Mouse (Mus musculus) heart, embryonic 15.5 days (tissue): ENCODE measurements at regions not wholly inside any gene's neighbourhood (a gene's known extent, or its start where the extent isn't known, plus 50 kb on each side); places are given as distances from the start of the nearest gene placed in this dataset.

Experiments
- ATAC-seq: fragments of 200-750 bp; cut with Nextera tagmentation; replicated peaks from 2 replicates; pipeline ENCODE4 v1.8.0; 2017; ENCODE audit warnings: low read depth, moderate TSS enrichment; ENCODE audit not compliant: insufficient number of reproducible peaks, insufficient read depth, low FRiP score
- H3K27ac ChIP-seq: fragments of 300-500 bp; sonication (generic); 2 replicates; pipeline ENCODE4 v1.5.1; 2015; ENCODE audit warnings: mild to moderate bottlenecking, inconsistent platforms
- H3K27me3 ChIP-seq: fragments of 300-500 bp; sonication (generic); 2 replicates; pipeline ENCODE4 v1.6.1; 2015; ENCODE audit warnings: inconsistent platforms
- H3K36me3 ChIP-seq: fragments of 300-500 bp; sonication (generic); 2 replicates; pipeline ENCODE4 v1.6.1; 2015; ENCODE audit warnings: mild to moderate bottlenecking, inconsistent platforms
- H3K4me1 ChIP-seq: fragments of 300-500 bp; sonication (generic); replicated peaks from 2 replicates; pipeline ENCODE4 v1.6.1; 2015; ENCODE audit warnings: inconsistent platforms
- H3K4me2 ChIP-seq: fragments of 300-500 bp; sonication (generic); 2 replicates; pipeline ENCODE4 v1.6.1; 2015; ENCODE audit warnings: inconsistent platforms, mild to moderate bottlenecking, moderate library complexity
- H3K4me3 ChIP-seq: fragments of 300-500 bp; sonication (generic); 2 replicates; pipeline ENCODE4 v1.5.1; 2015; ENCODE audit warnings: mild to moderate bottlenecking, inconsistent platforms
- H3K9ac ChIP-seq: fragments of 300-500 bp; sonication (generic); 2 replicates; pipeline ENCODE4 v1.6.1; 2015; ENCODE audit warnings: mild to moderate bottlenecking, inconsistent platforms
- H3K9me3 ChIP-seq: fragments of 300-500 bp; sonication (generic); replicated peaks from 2 replicates; pipeline ENCODE4 v1.6.1; 2016; ENCODE audit warnings: inconsistent platforms
- WGBS: fragments of 180-500 bp; shearing (Covaris S2); methylation state at CpG from one replicate; pipeline ENCODE4 v1.1.7; 2015; ENCODE audit warnings: mixed read lengths; 5-methylcytosine and 5-hydroxymethylcytosine counted together

DNA sequence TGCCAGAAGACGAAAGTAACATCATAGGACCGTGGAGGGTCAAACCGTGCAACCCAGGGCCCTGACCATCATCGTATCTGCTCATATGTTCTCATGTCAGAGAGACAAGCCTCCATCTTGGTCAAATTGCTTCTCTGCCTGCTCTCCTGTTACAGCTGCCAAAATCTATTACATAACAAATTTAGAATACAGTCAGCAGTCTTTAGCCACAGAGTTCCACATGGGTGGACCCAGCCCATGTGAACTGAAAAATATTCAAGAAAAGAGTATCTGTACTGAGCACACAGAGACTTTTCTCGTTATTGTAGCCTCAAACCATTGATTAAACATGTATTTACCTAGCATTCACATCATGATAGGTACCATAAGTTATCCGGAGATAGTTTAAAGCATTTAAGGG is 155.2 kb upstream of the Haao start:
- Histone ChIP-seq H3K36me3 (no peaks in the 10 kb centered on the region), H3K27ac (peak overlapping the region; percentile 33; the same call in 1 of the 2 replicates), H3K4me1 (no peaks in the 10 kb centered on the region), H3K9me3 (no peaks in the 10 kb centered on the region), H3K4me2 (no peak overlapping the region), H3K27me3 (no peaks in the 10 kb centered on the region), H3K9ac (no peak overlapping the region), H3K4me3 (no peak overlapping the region)
- no peak for ATAC-seq
- 84% methylated on average over 6 of the region's 6 CpGs for WGBS

DNA sequence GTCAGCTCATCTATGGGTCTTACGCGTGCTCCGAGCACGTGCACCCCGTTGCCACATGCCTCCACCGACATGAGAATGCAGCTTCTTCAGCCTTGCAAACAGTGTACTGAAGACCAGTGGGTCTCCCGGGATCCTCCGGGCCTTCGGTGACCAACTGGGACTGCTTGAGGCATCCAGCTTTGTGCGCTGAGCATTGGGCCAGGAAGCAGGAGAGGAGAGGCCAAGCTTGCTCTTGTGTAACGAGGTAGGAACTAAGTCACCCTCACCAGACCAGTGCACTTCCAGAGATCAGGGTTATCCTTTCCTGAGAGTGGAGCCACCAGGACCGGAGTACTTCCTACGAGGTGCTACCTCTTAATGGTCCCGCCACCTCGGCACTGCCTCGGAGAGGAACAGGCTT is 154.6 kb upstream of the Haao start:
- no peak for ATAC-seq
- Histone ChIP-seq H3K27me3 (no peaks in the 10 kb centered on the region), H3K9ac (no peak overlapping the region), H3K9me3 (no peaks in the 10 kb centered on the region), H3K4me3 (no peak overlapping the region), H3K36me3 (no peaks in the 10 kb centered on the region), H3K4me1 (no peaks in the 10 kb centered on the region), H3K4me2 (no peak overlapping the region), H3K27ac (no peak overlapping the region)
- WGBS, result 92% methylated on average over 16 of the region's 16 CpGs

DNA sequence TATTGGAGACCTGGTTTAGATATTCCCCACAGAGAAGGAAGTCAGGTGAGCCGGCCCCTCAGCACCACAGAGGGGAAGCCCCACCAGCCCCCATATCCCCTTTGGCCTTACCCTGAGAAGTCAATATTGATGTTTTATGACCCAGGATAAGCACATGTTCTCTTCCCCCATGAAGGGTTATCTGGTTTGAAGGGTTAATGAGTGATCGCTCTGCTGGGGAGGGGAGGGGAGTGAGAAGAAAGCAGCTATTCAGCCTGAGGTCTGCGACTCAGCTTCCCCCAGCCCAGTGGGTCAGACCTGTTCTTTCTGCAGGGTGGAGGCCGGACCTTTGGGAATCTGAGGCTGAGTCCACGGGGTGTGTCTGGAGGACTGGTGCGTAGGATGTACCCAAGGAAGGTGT is 152.4 kb upstream of the Haao start:
- ATAC-seq, result no peak
- Histone ChIP-seq H3K9me3 (no peaks in the 10 kb centered on the region), H3K4me1 (no peaks in the 10 kb centered on the region), H3K4me3 (no peak overlapping the region), H3K36me3 (no peaks in the 10 kb centered on the region), H3K4me2 (no peak overlapping the region), H3K9ac (no peak overlapping the region), H3K27ac (no peak overlapping the region), H3K27me3 (no peaks in the 10 kb centered on the region)
- WGBS, result 63% methylated on average over 6 of the region's 6 CpGs

DNA sequence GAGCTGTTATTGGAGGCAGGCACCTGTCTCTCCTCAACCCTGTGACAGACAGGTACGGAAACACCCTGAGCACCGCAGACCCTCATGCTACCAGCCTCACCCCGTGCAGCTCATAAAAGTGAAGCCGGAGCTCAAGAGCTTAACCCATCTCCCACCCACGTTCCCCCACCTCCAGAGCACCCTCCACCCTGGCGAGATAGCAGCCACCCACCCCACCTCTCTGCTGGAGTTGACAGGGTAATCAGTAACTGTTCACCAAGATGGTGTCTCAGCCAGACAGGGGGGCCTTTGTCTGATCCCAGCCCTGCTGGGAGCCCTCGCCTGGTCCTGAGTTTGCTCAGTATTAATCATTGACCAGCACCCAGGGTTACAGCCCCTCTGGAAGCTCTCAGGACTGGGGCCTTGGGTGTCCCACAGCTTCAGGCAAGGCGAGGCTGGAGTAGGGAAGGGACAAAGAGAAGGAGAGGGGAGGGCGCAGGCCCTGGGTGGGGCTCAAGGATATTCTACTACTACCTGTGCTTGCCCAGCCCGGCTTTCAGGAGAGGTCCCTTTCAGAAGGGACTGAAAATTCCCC is 151.3 kb upstream of the Haao start:
- Histone ChIP-seq H3K9me3 (no peaks in the 10 kb centered on the region), H3K4me2 (no peak overlapping the region), H3K27me3 (no peaks in the 10 kb centered on the region), H3K36me3 (no peaks in the 10 kb centered on the region), H3K27ac (no peak overlapping the region), H3K4me3 (no peak overlapping the region), H3K9ac (no peak overlapping the region), H3K4me1 (no peaks in the 10 kb centered on the region)
- WGBS, result 72% methylated on average over 10 of the region's 10 CpGs
- no peak for ATAC-seq

DNA sequence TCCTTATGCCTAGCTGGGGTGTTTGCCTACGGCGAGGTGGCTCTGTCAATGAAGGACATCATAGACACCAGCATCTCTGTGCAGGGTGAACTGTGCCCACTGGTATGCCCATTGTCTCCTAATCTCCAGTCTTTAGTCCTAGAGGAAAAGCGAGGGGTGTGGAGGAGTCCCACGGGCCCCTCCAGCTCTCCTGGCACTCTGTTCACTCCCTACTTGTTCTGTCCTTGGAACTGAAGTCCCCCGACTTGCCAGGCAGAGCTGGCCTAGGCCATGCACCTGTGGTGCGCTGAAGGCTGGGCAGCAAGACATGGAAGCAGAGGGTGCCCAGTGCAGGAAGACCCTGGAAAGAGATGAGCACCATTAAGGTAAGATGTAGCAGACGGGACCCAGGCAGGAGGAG is 150.6 kb upstream of the Haao start:
- H3K9me3 ChIP-seq, result no peaks in the 10 kb centered on the region
- H3K27ac ChIP-seq, result no peak overlapping the region
- no peaks in the 10 kb centered on the region for H3K27me3 ChIP-seq
- H3K9ac ChIP-seq, result no peak overlapping the region
- no peak overlapping the region for H3K4me2 ChIP-seq
- H3K4me1 ChIP-seq, result no peaks in the 10 kb centered on the region
- WGBS, result 87% methylated on average over 7 of the region's 7 CpGs
- no peak overlapping the region for H3K4me3 ChIP-seq
- H3K36me3 ChIP-seq, result no peaks in the 10 kb centered on the region
- ATAC-seq, result no peak

DNA sequence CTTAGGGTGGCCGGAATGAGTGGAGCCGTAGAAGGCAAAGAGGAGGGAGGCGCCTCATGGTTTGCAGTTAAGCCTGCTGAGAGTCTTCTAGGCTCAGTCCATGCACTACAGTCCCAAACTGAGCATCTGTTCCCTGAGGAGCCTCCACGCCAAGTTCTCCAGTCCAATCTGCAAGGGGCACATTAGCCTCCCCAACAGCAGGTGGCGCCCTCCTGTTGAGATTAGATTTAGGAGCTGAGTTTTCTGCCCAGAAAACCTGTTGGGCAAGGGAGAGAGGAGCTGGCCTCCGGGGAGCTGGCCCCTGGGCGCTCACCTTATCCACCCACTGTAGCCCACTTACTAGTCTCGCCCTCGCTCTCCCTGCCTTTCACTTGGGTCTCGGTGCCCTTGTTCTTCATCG is 150.0 kb upstream of the Haao start:
- Histone ChIP-seq H3K27ac (no peak overlapping the region), H3K4me3 (no peak overlapping the region), H3K9ac (no peak overlapping the region), H3K9me3 (no peaks in the 10 kb centered on the region), H3K4me2 (no peak overlapping the region), H3K36me3 (no peaks in the 10 kb centered on the region), H3K27me3 (no peaks in the 10 kb centered on the region), H3K4me1 (0 out of 2 replicates have a peak, but pooled peaks cover 2% of the 10 kb centered on the region)
- WGBS, result 81% methylated on average over 11 of the region's 11 CpGs
- no peak for ATAC-seq

DNA sequence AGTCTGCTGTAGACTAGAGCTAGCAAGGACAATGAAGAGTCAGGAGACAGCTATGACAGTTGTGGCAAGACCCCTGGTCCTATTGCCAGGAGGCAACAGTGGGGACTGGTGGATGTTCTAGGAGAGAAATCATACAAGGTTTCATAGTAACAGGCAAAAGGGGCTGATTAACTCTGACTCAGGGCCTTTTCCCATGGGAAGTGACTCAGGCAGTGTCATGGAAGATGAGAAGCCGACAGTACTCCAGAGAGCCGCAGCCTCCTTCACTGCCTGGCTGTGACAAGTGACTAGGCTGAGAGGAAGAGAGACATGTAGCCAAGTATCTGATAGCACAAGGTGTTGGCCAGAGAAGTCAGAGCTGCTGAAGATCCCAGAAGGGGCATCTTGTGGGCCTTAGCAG is 145.3 kb upstream of the Haao start:
- Histone ChIP-seq H3K4me1 (peaks cover 32% of the 10 kb centered on the region), H3K27me3 (no peaks in the 10 kb centered on the region), H3K36me3 (no peaks in the 10 kb centered on the region), H3K9ac (no peak overlapping the region), H3K9me3 (no peaks in the 10 kb centered on the region), H3K27ac (no peak overlapping the region; the same call in 1 of the 2 replicates), H3K4me2 (no peak overlapping the region), H3K4me3 (no peak overlapping the region)
- WGBS, result 50% methylated on average over 2 of the region's 2 CpGs
- ATAC-seq, result no peak

DNA sequence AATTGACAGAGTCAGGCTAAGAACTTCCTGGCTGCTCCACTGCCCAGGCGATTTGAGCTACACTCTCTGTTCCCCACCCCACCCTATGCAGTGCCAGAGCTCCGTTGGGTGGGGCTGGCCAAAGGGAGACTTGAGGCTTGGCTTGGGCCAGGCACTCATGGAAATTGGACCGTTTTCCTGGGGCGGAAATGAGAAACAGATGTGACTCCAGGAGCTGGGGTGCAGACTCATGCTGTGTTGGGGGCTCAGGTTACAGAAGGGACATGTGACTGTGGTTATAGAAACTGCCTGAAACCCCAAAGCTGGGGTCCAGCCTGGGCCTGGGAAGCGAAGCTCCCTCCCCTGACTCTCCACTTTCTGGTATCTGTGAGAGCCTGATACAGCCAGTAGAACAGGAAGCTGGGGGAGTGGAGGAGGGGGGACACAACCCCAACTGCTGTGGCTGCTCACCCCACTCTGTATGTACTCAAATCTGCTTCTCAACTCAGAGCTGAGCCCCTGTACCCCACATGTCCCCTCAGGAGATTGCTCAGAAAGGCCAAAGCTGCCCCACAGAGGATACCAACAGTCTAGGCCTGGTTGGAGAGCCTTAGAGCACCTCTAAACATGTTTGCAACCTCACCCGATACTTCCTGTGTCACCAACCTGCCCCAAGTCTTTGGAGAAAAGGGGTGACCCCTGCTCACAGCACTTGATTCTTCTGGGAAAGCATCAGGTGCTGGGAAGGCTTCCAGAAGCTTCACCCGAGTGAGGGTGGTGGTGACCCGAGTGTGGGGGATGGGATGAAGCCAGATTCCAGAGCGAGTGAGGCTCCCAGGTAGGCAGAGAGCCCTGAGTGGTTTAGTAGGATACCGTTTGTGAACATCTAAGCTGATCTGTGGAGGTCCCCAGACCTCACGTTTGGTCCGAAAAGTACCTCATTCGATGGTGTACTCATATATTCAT is 142.9 kb upstream of the Haao start:
- no peaks in the 10 kb centered on the region for H3K9me3 ChIP-seq
- 52% methylated on average over 13 of the region's 13 CpGs for WGBS
- peak overlapping the region; percentile 75 for H3K27ac ChIP-seq
- H3K4me2 ChIP-seq, result no peak overlapping the region
- H3K36me3 ChIP-seq, result no peaks in the 10 kb centered on the region
- no peaks in the 10 kb centered on the region for H3K27me3 ChIP-seq
- ATAC-seq, result peak; percentile 76
- no peak overlapping the region for H3K9ac ChIP-seq
- no peak overlapping the region for H3K4me3 ChIP-seq
- H3K4me1 ChIP-seq, result peaks cover 49% of the 10 kb centered on the region

DNA sequence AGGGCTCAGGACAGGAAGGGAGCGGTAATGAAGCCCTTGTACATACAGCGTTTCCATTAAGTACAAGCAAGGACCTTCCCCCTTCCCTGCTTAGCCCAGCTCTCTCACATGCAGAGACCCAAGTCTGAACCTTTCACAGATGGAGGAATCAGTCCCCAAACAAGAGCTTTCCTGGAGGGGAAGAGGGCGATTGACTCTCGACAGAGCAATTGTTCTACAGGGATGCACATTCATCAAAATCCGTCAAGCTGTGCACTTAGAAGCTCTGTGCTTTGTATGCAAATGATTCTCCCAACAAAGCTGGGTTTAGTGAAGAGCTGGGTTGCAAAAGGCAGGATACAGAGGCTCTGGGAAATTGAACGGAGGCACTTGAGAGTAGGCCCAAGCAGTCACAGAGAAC is 141.1 kb upstream of the Haao start:
- H3K9ac ChIP-seq, result no peak overlapping the region
- peak overlapping the region; percentile 75 for H3K27ac ChIP-seq
- 57% methylated on average over 6 of the region's 6 CpGs for WGBS
- no peaks in the 10 kb centered on the region for H3K9me3 ChIP-seq
- H3K36me3 ChIP-seq, result no peaks in the 10 kb centered on the region
- H3K4me1 ChIP-seq, result peaks cover 59% of the 10 kb centered on the region
- H3K4me3 ChIP-seq, result no peak overlapping the region
- H3K27me3 ChIP-seq, result no peaks in the 10 kb centered on the region
- no peak overlapping the region for H3K4me2 ChIP-seq
- ATAC-seq, result no peak

DNA sequence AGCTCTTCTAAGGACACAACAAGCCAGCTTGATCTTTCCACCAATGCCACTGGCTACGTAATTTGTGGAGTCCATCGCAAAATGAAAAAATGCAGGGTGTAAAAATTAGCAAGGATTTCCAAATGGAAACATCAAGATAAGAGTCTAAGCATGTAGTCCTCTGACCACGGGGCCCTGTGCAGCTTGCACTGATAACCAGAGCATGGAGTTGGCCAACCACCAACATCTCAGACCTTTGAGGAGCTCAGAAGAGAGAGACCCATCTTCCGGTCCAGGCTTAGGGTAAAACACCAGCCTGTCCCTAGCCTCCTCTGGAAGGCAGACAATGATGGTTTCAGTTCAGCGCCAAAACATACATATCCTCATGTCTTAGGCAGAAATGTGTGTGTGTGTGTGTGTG is 140.4 kb upstream of the Haao start:
- H3K4me1 ChIP-seq, result peaks cover 63% of the 10 kb centered on the region
- ATAC-seq, result no peak
- no peak overlapping the region for H3K4me2 ChIP-seq
- peak overlapping the region; percentile 26; the same call in 1 of the 2 replicates for H3K27ac ChIP-seq
- no peak overlapping the region for H3K9ac ChIP-seq
- no peaks in the 10 kb centered on the region for H3K27me3 ChIP-seq
- H3K36me3 ChIP-seq, result no peaks in the 10 kb centered on the region
- WGBS, result 65% methylated on average over 5 of the region's 5 CpGs
- H3K4me3 ChIP-seq, result no peak overlapping the region
- no peaks in the 10 kb centered on the region for H3K9me3 ChIP-seq

DNA sequence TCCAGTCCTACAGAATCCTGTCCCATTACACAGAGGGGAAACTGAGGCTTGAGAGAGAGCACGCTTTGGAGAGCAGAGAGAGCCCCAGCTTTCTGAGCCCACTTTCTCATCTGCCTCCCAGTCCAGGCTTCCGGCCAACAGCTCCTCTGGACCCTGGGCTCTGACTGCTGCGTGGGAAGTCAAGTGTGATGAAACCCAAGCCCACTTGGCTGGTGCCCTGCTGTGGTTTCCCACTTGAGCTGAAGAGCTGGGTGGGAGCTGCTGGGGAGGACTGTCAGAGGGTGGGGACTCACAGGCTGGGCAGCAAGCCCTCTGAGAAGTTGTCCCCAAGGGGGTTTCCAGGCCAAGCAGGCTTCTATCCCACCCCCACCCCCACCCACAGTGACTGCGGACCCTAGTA is 139.9 kb upstream of the Haao start:
- H3K4me1 ChIP-seq, result peaks cover 65% of the 10 kb centered on the region
- H3K9me3 ChIP-seq, result no peaks in the 10 kb centered on the region
- no peak overlapping the region for H3K4me3 ChIP-seq
- H3K4me2 ChIP-seq, result no peak overlapping the region
- H3K9ac ChIP-seq, result no peak overlapping the region
- WGBS, result 72% methylated on average over 4 of the region's 4 CpGs
- no peak for ATAC-seq
- H3K27ac ChIP-seq, result peak overlapping the region; percentile 26; the same call in 1 of the 2 replicates
- no peaks in the 10 kb centered on the region for H3K36me3 ChIP-seq
- H3K27me3 ChIP-seq, result no peaks in the 10 kb centered on the region
